Mouse (Mus musculus): ENCODE measurements at regions not wholly inside any gene's neighbourhood (a gene's known extent, or its start where the extent isn't known, plus 50 kb on each side); places are given as distances from the start of the nearest gene placed in this dataset.

DNA sequence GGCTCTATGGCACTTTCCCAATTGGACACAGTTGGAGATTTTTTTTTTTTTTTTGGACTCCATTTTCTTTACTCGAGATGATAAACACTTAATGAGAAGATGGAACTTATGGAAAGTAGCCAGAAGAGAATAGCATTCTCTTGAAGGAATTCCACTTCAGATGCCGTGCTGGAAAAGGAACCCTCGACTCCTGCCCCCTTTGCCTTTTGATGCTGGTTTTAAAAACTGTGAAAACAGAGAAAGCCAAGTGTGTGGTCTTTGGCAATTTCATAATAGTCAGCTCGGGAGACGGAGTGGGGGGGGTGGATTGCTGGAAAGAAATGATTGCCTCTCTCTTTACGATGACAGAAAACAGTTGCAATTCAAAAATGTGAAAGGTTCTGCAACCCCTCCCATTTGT is 429.2 kb downstream of the Fgf9 start:
- TF ChIP-seq CTCF (IDR thresholded peaks at IDR 0.05; ENCODE audit: low read depth) = no peak
- no peak for TF ChIP-seq EP300 (IDR thresholded peaks at IDR 0.05; ENCODE audit: low read depth)
